Mouse (Mus musculus) adrenal gland, adult 18-20 months (tissue): ENCODE data around the gene Ppp4r3b. TPM values are rescaled to one million over a fixed set of nuclear protein-coding genes. Genes with fewer than 3 reads are reported as not detected.

ENCODE experiments used
- DNase-seq, 2 experiments: peaks; one replicate each; pipeline ENCODE4 v3.0.0; 2021 to 2022; ENCODE audit warnings: low spot score in 2 of 2
- total RNA-seq, 2 experiments: library from RNA; stranded (reverse); gene quantifications; 1 replicate in 1 of 2; 2 replicates in 1 of 2; pipeline ENCODE4 v1.2.3; 2021

Ppp4r3b gene
- total RNA-seq, 2 experiments from 2014 or later, result 77.5 to 88.4 TPM

DNA sequence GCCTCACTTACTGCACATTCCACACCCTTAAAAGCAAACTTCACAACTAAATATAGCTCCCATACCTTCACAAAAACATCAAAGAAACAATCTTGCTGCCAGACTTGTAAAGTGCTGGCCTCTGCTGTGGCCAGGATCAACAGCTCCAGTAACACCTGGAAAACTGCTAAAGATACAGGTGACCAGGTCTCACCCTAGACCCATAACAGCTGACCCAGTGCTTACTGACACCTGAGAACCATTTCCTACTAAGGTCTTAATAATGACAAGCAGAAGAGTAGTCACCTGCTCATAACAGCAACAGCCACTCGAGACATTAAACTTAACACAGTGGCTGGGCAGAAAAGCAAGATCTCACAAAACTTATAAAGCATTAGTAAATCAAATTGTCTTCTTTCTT, 60.9 kb downstream of the Ppp4r3b start:
- no peak for DNase-seq

DNA sequence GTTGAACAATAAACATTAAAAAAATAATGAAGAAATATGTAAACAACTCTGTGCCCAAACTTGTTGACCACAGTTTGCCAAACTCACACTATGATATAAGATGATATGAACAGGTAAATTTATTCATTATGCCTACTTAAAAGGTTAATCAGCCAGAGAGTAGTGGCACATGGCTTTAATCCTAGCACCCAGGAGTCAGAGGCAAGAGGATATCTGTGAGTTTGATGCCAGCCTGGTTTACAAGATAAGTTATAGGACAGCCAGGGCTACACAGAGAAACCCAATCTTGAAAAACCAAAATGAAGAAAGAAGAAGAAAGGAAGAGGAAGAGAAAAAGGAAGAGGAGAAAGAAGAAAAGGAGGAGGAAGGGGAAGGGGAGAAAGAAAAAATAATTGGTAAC, 64.7 kb downstream of the Ppp4r3b start:
- no peak for DNase-seq

DNA sequence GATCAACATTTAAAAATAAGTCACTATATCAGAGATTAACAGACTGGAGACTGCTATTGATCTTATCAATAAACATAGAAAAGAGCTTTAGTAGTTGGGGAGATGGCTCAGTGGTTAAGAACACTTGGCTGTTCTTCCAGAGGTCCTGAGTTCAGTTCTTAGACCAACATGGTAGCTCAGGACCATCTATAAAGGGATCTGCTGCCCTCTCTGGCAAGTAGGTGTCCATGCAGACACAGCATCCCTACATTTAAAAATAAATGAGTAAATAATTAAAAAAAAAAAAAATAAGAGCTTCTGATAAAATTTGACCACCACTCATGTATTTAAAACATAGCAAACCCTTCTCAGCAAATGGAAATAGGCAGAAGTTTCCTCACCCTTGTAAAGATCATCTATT, 65.4 kb downstream of the Ppp4r3b start:
- DNase-seq, result no peak

DNA sequence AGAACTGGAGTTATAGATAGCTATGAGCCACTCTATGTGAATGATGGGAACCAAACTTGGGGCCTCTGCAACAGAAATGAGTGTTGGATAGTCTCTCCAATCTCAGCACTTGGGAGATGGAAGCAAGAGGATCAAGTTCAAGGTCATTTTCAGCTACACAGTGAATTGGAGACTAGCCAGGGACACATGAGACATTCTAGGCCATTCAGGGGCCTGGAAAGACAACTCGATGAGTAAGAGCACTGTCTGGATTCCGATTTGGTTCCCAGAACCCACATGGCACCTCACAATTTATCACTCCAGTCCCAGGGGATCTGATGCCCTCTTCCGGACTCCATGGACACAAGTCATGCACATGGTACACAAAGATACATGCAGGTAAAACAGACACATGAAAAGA, 65.9 kb downstream of the Ppp4r3b start:
- DNase-seq, result no peak

DNA sequence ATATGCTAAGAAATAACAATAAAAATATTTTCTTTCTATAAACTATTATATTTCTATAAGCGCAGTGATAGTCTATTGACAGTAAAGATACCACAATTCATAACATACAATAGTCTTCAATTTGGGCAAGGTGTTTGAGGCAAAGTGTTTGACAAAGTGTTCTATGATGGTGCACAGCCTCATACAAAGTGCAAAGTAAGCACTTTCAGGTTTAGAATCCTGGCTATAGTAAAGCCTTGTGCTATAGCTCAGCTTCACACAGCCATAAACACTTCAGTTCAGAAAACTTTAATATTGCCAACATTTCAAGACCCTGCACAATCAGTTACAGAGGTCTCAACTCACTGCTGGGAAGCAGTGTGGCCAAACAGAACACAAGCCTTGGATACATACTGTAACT, 66.7 kb downstream of the Ppp4r3b start:
- DNase-seq, result no peak

DNA sequence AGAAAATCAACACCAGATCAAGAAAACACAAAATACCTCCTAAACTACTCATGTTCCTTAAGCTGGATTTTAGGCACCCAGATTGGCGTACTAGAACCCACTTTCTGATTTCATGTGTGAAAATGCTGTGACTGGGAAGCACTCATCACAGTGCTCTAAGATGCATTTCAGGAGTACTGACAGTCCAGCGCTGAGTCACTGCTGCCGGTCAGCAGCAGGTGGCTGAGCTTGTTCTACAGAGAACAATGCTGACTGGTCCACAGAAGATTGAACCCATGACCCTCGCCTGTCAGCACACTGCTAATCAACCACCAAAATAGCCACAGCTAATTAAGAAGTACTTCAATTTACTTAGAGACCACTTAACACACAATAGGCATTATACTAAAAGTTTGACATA, 69.3 kb downstream of the Ppp4r3b start:
- no peak for DNase-seq

DNA sequence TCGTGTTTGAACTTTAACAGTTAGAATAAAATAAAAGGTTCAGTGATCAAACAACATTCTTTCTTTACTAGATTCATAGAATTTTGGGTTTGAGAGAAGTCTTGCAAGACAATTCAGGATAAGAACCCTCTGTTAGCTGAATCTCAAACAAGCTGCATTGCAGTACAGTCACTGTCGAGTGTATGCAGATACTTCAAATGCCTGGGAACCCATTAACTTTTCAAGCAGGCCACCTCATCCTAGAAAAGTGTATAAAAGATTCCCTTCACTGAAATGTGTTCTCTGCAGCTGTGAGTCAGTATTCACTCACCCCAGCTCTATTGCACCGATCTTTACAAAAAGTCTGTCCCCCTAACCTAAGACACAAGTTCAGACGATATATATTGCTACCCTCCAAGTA, 73.3 kb downstream of the Ppp4r3b start:
- DNase-seq, result no peak

DNA sequence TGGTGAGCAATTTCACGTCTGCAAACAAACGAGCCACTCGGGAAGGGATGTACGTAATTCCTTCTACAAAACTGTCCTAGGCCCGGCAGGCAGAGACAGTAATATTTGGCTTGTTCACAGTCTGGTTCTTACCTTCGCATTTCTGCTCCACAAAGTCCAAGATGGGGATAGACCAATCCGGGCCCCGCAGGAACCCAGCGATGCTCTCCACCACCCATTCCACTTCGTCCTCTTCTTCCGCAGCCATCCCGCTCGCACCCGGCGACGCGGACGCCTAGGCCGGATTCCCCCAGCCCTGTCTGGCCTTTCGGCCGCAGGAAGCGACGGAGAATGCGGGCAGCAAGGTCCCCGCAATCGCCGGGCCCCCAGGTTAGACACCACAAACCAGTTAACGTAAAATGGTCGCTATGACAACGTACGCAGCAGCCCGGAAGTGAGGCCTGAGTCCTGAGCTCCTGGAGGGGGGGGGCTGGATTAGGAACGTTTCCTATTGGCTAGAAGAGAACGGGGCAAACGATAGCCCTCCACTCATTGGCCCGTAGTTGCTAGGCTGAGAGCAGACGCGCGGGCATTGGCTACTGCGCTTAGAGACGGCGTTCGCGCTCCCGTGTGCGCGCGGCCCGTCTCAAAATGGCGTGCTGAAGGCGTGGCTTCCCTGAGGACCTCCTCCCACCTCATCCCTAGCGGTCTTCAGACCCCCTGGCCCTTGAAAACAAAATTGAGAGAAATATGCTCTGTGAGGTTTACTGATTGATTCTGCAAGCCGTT, 74.4 kb downstream of the Ppp4r3b start, which contains the start of gene Cfap36:
Cfap36 (minus strand) TSS at position 527 of the 768 bp plus-strand sequence.
- DNase-seq, result peak; percentile 75 to 76

DNA sequence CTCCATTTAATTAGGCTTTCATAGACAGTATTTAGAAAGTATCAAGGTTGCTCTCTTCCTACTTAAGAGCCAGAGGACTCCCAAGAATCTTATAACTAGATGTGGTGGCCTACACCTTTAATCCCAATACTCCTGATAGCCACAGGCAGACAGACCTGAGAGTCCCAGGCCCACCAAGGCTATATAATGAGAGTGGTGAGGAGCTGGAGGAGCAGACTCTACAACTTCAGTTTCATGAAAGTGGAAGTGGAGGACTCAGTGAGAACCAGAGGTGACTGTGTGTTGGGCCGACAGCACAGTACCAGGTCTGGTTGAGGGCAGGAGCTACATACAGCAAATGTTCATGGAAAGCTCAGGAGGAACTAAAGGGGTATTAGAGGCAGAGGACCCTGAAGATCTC, 75.0 kb downstream of the Ppp4r3b start:
- DNase-seq, result no peak

DNA sequence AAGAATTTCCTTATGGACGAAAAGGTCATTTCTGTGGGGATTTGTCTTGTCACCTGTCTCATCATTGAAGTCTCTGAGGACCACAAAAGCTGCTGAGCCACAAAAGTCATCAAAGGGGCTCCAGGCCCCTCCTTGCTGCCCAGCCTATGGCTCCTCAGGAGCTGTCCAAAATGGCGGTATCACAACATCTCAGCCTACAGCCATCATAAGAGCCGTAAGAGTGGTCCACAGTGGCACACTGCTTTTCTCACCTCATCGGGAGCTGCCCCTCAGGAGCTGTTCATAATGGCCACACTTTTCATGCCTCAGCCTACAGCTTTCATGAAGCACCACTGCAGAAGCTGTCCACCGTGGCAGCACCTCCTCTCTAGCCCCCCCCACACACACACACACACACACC, 75.7 kb downstream of the Ppp4r3b start:
- no peak for DNase-seq

DNA sequence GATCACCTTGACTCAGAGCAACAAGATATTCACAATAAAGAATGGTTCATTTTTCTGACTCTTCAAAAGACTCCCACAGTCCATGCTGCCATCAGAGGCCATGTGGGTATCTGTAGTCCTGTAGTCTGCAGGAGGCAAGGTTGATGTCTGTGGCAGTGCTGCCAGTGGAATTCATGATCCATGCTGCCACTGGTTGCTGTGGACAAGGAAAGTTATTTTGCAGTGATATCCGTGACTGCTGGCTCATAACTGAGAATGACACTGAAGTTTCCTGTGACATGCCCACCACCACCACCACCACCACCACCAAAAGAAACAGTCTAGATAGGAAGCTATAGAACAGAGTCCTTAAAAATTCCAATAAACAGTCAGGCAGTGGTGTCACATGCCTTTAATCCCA, 82.0 kb downstream of the Ppp4r3b start:
- no peak for DNase-seq

DNA sequence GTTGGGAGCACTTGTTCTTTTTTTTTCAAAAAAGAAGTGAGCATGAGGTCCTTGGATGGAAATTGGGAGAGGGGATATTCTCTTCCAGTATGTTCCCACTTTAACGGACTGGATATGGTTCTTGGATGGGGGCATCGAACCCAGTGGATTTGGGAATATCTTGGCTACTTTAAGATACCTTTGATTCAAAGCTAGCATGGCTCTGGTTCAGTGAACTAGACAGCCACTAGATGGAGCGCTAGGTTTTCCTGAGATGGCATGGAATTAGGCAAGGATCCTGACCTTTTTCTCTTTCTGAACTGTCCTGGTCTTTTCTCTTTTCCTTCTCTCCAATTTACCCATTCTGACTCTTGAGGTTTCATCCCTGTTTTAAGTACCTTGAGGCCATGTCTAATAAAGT, 95.1 kb downstream of the Ppp4r3b start:
- peak; percentile 31 to 45 for DNase-seq

Other genes starting within 250 kb of the Ppp4r3b start
- 10 to 100 TPM; 32.4 to 48.5 TPM for gene Pnpt1, start 42.1 kb upstream of the Ppp4r3b start, total RNA-seq
- gene Cfap36, start 74.5 kb downstream of the Ppp4r3b start, total RNA-seq, result 10 to 100 TPM; 47.5 to 48.0 TPM
- 10 to 100 TPM in 1 of 2 experiments, 1 to 10 TPM in 1; 9.2 to 10.2 TPM for gene Ccdc88a, start 200.8 kb downstream of the Ppp4r3b start, total RNA-seq